Mouse (Mus musculus) liver, postnatal 0 days (tissue): ENCODE data around the gene Gak.

Experiments used
- CTCF ChIP-seq: sonication (generic); IDR thresholded peaks from 2 replicates; pipeline ENCODE4 v1.5.1; 2016; ENCODE audit warnings: antibody characterized with exemption, low read depth
- EP300 ChIP-seq: IDR thresholded peaks from 2 replicates; pipeline ENCODE4 v1.6.1; 2016; ENCODE audit warnings: antibody characterized with exemption, low read depth, mild to moderate bottlenecking

DNA sequence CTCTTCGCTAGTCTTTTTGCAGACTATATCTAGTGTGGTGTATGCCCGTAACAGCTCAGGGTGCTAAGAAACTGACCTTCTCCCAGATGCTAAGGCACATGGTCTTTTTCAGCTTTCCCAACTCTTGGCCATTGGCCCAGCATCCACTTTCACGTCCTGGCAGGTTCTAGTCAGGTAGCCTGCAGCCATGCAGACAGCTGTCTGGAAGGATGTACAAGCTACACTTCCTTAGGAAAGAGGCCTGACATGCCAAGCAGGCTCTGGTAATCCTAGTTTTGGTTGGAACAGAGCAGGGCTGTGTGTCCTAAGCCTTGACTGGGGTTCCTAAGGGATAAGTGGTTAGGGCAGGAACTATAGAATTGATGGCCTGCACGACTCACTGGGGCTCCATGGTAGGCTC, 33.2 kb upstream of the Gak start:
- no peak for TF ChIP-seq CTCF
- no peak for TF ChIP-seq EP300
